Mouse (Mus musculus) frontal cortex, postnatal 36 days (tissue): Measurements from ENCODE around the gene 4930430F08Rik.
"Not testable (repeated sequence)": the region's sequence is repeated elsewhere in the genome, so short reads cannot be mapped to it uniquely, and the experiment has no call there.

Source experiments
- DNase-seq, 2 experiments: peaks; one replicate each; pipeline ENCODE4 v3.0.0; 2022; ENCODE audit warnings: low spot score in 2 of 2

The 4930430F08Rik gene

GRCm38 (mm10) chr10:100590323-100590722 is at the start of gene 4930430F08Rik, which contains the start of gene 1700017N19Rik:
4930430F08Rik (minus strand) TSS chr10:100590423.
1700017N19Rik (plus strand) TSS chr10:100590484.
- DNase-seq, result no peak

GRCm38 (mm10) chr10:100629762-100630438 is 39.7 kb upstream of the 4930430F08Rik start:
- DNase-seq, result peak; percentile 59 to 77

GRCm38 (mm10) chr10:100622494-100622893 is 32.3 kb upstream of the 4930430F08Rik start:
- no peak for DNase-seq

GRCm38 (mm10) chr10:100620040-100620439 is 29.8 kb upstream of the 4930430F08Rik start:
- no peak for DNase-seq

- no peak for DNase-seq
Observed at GRCm38 (mm10) chr10:100619474-100619873, 29.3 kb upstream of the 4930430F08Rik start.

- DNase-seq, result no peak
Observed at GRCm38 (mm10) chr10:100617233-100617903, 27.1 kb upstream of the 4930430F08Rik start.

GRCm38 (mm10) chr10:100604254-100604653 is 14.0 kb upstream of the 4930430F08Rik start:
- DNase-seq, result no peak

- DNase-seq, result no peak
Observed at GRCm38 (mm10) chr10:100603511-100603910, 13.3 kb upstream of the 4930430F08Rik start.

GRCm38 (mm10) chr10:100598339-100598738 is 8.1 kb upstream of the 4930430F08Rik start:
- DNase-seq, result no peak

- DNase-seq, result peak; percentile 90 to 92
Observed at GRCm38 (mm10) chr10:100588932-100589388, 1.3 kb downstream of the 4930430F08Rik start.

GRCm38 (mm10) chr10:100588524-100588923 is 1.7 kb downstream of the 4930430F08Rik start:
- no peak for DNase-seq

GRCm38 (mm10) chr10:100584178-100584577 is 6.0 kb downstream of the 4930430F08Rik start:
- DNase-seq, result no peak

GRCm38 (mm10) chr10:100575294-100575693 is 14.9 kb downstream of the 4930430F08Rik start:
- DNase-seq, result no peak

- no peak for DNase-seq
Observed at GRCm38 (mm10) chr10:100574505-100575149, 15.6 kb downstream of the 4930430F08Rik start.

GRCm38 (mm10) chr10:100571707-100572106 is 18.5 kb downstream of the 4930430F08Rik start:
- no peak for DNase-seq

- DNase-seq, result no peak
Observed at GRCm38 (mm10) chr10:100564112-100564511, 26.1 kb downstream of the 4930430F08Rik start.

GRCm38 (mm10) chr10:100560194-100560883 is 29.9 kb downstream of the 4930430F08Rik start:
- not testable (repeated sequence) for DNase-seq

GRCm38 (mm10) chr10:100556566-100557175 is 33.6 kb downstream of the 4930430F08Rik start:
- DNase-seq, result no peak

- DNase-seq, result no peak
Observed at GRCm38 (mm10) chr10:100524499-100525390, 65.5 kb downstream of the 4930430F08Rik start.

GRCm38 (mm10) chr10:100522330-100522729 is 67.9 kb downstream of the 4930430F08Rik start:
- no peak for DNase-seq
